Mouse (Mus musculus) adrenal gland, postnatal 36 days (tissue): Measurements from ENCODE around the gene Cox6a1. TPM values are rescaled to one million over a fixed set of nuclear protein-coding genes. Genes with fewer than 3 reads are reported as not detected.
A peak's percentile ranks its signal among the peaks of the same experiment; 100 is the strongest.
"Not testable (repeated sequence)": the region's sequence is repeated elsewhere in the genome, so short reads cannot be mapped to it uniquely, and the experiment has no call there.

Experiments used
- DNase-seq, 2 experiments: peaks; one replicate each; pipeline ENCODE4 v3.0.0; 2021; ENCODE audit warnings: mixed read lengths in 1 of 2
- long read RNA-seq, 2 experiments: library from polyadenylated mRNA; stranded (forward); transcript quantifications; one replicate each; pipeline ENCODE4 v2.0.0; 2021; ENCODE audit warnings: borderline sequencing depth in 2 of 2
- total RNA-seq, 2 experiments: library from RNA; stranded (reverse); gene quantifications; 2 replicates each; pipeline ENCODE4 v1.2.3; 2021

Cox6a1 gene
- total RNA-seq = 1,000 to 10,000 TPM; 1,319 to 1,418 TPM
- long read RNA-seq, experiment 1, transcript Cox6a1-201 (3 exons, 571 nt) = major isoform, 1,232 of 1,303 reads
- long read RNA-seq, experiment 1, transcript Cox6a1-202 (2 exons, 620 nt) = minor isoform, 33 of 1,303 reads
- long read RNA-seq, experiment 1, partial matches to known transcripts = 38 of 1,303 reads
- long read RNA-seq, experiment 1, other reads (novel, unspliced or antisense) = 0 of 1,303 reads
- long read RNA-seq, experiment 2, transcript Cox6a1-201 (3 exons, 571 nt) = major isoform, 833 of 889 reads
- long read RNA-seq, experiment 2, transcript Cox6a1-202 (2 exons, 620 nt) = minor isoform, 25 of 889 reads
- long read RNA-seq, experiment 2, partial matches to known transcripts = 0 of 889 reads
- long read RNA-seq, experiment 2, other reads (novel, unspliced or antisense) = 31 of 889 reads

GRCm38 (mm10) chr5:115348546-115349224, at the start of gene Cox6a1:
Gene Cox6a1, minus strand, starts transcription at chr5:115348981.
- DNase-seq = peak; percentile 99

- DNase-seq = peak; percentile 27 to 46
Observed at GRCm38 (mm10) chr5:115397839-115398780, 49.3 kb upstream of the Cox6a1 start.

- DNase-seq = no peak
Observed at GRCm38 (mm10) chr5:115396654-115397053, 47.9 kb upstream of the Cox6a1 start.

GRCm38 (mm10) chr5:115394836-115395235, 46.1 kb upstream of the Cox6a1 start:
- no peak for DNase-seq

GRCm38 (mm10) chr5:115394223-115394622, 45.4 kb upstream of the Cox6a1 start:
- no peak for DNase-seq

GRCm38 (mm10) chr5:115392969-115393368, 44.2 kb upstream of the Cox6a1 start:
- DNase-seq = no peak

GRCm38 (mm10) chr5:115391935-115392334, 43.2 kb upstream of the Cox6a1 start:
- no peak for DNase-seq

- DNase-seq = not testable (repeated sequence)
Observed at GRCm38 (mm10) chr5:115378882-115379281, 30.1 kb upstream of the Cox6a1 start.

GRCm38 (mm10) chr5:115375436-115375835, 26.7 kb upstream of the Cox6a1 start:
- no peak for DNase-seq

- no peak for DNase-seq
Observed at GRCm38 (mm10) chr5:115374204-115374820, 25.5 kb upstream of the Cox6a1 start.

- DNase-seq = no peak
Observed at GRCm38 (mm10) chr5:115373441-115374203, 24.8 kb upstream of the Cox6a1 start.

GRCm38 (mm10) chr5:115371736-115372135, 23.0 kb upstream of the Cox6a1 start:
- DNase-seq = no peak

GRCm38 (mm10) chr5:115364782-115365181, 16.0 kb upstream of the Cox6a1 start:
- DNase-seq = no peak

- no peak for DNase-seq
Observed at GRCm38 (mm10) chr5:115362819-115363714, 14.3 kb upstream of the Cox6a1 start.

- no peak for DNase-seq
Observed at GRCm38 (mm10) chr5:115362216-115362615, 13.4 kb upstream of the Cox6a1 start.

- DNase-seq = peak in 1 of 2 experiments; percentile 52
Observed at GRCm38 (mm10) chr5:115359851-115360372, 11.1 kb upstream of the Cox6a1 start.

- DNase-seq = no peak
Observed at GRCm38 (mm10) chr5:115359438-115359837, 10.7 kb upstream of the Cox6a1 start.

- peak; percentile 92 for DNase-seq
Observed at GRCm38 (mm10) chr5:115358872-115359271, 10.1 kb upstream of the Cox6a1 start.

- no peak for DNase-seq
Observed at GRCm38 (mm10) chr5:115355070-115355469, 6.3 kb upstream of the Cox6a1 start.

- DNase-seq = no peak
Observed at GRCm38 (mm10) chr5:115351348-115351747, 2.6 kb upstream of the Cox6a1 start.
